Mouse (Mus musculus) hindbrain, embryonic 12.5 days (tissue): Measurements from ENCODE around the gene Patz1. TPM values are rescaled to one million over a fixed set of nuclear protein-coding genes. Genes with fewer than 3 reads are reported as not detected.

Experiments used
- ATAC-seq: fragments of 200-750 bp; cut with Nextera tagmentation; 2 replicates; pipeline ENCODE4 v1.8.0; 2017; ENCODE audit warnings: moderate TSS enrichment; ENCODE audit not compliant: low FRiP score
- H3K27ac ChIP-seq: fragments of 300-500 bp; sonication (generic); 2 replicates; pipeline ENCODE4 v1.5.1; 2016; ENCODE audit warnings: mild to moderate bottlenecking
- H3K27me3 ChIP-seq: fragments of 300-500 bp; sonication (generic); 2 replicates; pipeline ENCODE4 v1.6.1; 2016; ENCODE audit warnings: mild to moderate bottlenecking
- H3K36me3 ChIP-seq: fragments of 300-500 bp; sonication (generic); 2 replicates; pipeline ENCODE4 v1.6.1; 2016; ENCODE audit warnings: mild to moderate bottlenecking
- H3K4me1 ChIP-seq: fragments of 300-500 bp; sonication (generic); 2 replicates; pipeline ENCODE4 v1.6.1; 2016
- H3K4me2 ChIP-seq: fragments of 300-500 bp; sonication (generic); replicated peaks from 2 replicates; pipeline ENCODE4 v1.6.1; 2016; ENCODE audit warnings: mild to moderate bottlenecking
- H3K4me3 ChIP-seq: fragments of 300-500 bp; sonication (generic); 2 replicates; pipeline ENCODE4 v1.5.1; 2016; ENCODE audit warnings: mild to moderate bottlenecking
- H3K9ac ChIP-seq: fragments of 300-500 bp; sonication (generic); 2 replicates; pipeline ENCODE4 v1.6.1; 2016; ENCODE audit warnings: mild to moderate bottlenecking, moderate library complexity
- H3K9me3 ChIP-seq: fragments of 300-500 bp; sonication (generic); replicated peaks from 2 replicates; pipeline ENCODE4 v1.6.1; 2016; ENCODE audit warnings: mild to moderate bottlenecking
- WGBS: fragments of 180-500 bp; shearing (Covaris S2); methylation state at CpG from one replicate; pipeline ENCODE4 v1.1.7; 2016; 5-methylcytosine and 5-hydroxymethylcytosine counted together
- polyA plus RNA-seq: library from polyadenylated mRNA; unstranded; fragments of >200 nt; fragmentation: Nextera tagmentation; extraction: Ambion mirVana; gene quantifications from 2 replicates; pipeline ENCODE4 v1.2.1, GENCODE M21; 2016

The Patz1 gene
- polyA plus RNA-seq, 1 experiment from 2014 or later, result 119 TPM

DNA sequence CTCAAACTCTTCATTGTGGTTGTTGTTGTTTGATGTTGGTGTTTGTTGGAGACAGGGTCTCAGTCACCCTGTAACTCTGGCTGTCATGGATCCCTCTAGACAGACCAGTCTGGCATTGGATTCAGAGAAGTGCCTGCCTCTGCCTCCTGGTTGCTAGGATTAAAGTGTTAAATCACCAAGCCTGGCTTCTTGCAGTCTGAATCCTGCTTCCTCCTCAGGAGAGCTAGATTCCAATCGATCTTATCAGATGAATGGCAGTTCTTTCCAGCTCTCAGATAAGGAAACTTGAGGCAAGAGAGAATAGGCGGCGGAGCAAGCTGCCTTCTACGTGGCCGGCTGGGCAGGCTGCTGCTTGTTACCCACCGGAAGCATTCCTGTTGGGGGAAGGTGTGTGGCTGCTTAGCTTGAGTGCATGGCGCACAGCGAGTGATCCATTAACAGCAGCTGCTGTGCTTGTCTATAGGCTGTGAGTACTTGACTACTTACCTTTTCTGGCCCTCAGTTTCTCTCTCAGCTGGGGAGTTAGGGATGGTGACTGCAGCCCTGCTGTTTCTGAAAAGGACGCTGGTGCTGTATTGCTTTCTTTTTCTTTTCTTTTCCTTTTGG, 46.1 kb downstream of the Patz1 start:
- Histone ChIP-seq H3K27me3 (peaks cover 5% of the 10 kb centered on the region; the same call in 1 of the 2 replicates), H3K4me1 (peaks cover 44% of the 10 kb centered on the region), H3K9ac (no peak overlapping the region), H3K4me3 (no peak overlapping the region), H3K4me2 (no peak overlapping the region), H3K9me3 (no peaks in the 10 kb centered on the region), H3K36me3 (no peaks in the 10 kb centered on the region), H3K27ac (no peak overlapping the region)
- ATAC-seq, result no peak
- 30% methylated on average over 9 of the region's 9 CpGs for WGBS

DNA sequence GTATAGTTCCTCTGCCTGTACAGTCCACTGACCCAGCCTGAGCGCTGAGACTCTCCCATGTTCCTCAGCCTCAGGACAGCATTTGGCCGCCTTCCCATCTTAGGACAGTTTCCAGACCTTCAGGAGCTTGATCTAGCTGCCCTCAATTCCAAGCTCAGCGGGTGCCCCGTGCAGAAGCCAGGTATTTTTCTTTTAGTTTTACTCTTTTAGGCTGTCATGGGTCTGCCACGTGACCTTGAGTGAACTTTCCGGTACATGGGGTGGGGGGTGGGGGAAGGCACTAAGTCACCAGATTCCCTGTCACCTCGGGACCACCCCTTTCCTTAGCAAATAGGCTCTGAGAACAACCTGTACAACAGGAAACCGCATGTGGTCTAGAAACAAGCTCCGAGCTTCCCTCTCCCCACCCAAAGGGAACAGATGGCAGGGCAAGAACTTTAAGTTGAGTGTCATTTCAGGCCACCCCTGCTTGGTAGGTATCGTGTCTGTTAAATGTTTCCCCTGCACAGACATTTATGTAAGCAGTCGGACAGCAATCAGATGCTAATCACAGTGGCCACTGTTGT, 47.1 kb downstream of the Patz1 start:
- Histone ChIP-seq H3K4me2 (no peak overlapping the region), H3K27me3 (peaks cover 5% of the 10 kb centered on the region; the same call in 1 of the 2 replicates), H3K4me3 (no peak overlapping the region), H3K27ac (no peak overlapping the region), H3K36me3 (no peaks in the 10 kb centered on the region), H3K9ac (no peak overlapping the region), H3K9me3 (no peaks in the 10 kb centered on the region), H3K4me1 (peaks cover 40% of the 10 kb centered on the region)
- WGBS, result 47% methylated on average over 11 of the region's 11 CpGs
- no peak for ATAC-seq

GRCm38 (mm10) chr11:3336602-3337001, 47.9 kb downstream of the Patz1 start:
- H3K4me2 ChIP-seq, result no peak overlapping the region
- WGBS, result 52% methylated on average over 3 of the region's 3 CpGs
- H3K27ac ChIP-seq, result peak overlapping the region; percentile 84
- peaks cover 3% of the 10 kb centered on the region; the same call in 1 of the 2 replicates for H3K36me3 ChIP-seq
- peak overlapping the region; percentile 40; the same call in 1 of the 2 replicates for H3K9ac ChIP-seq
- peaks cover 39% of the 10 kb centered on the region for H3K4me1 ChIP-seq
- no peak overlapping the region for H3K4me3 ChIP-seq
- peaks cover 5% of the 10 kb centered on the region; the same call in 1 of the 2 replicates for H3K27me3 ChIP-seq
- no peak for ATAC-seq
- no peaks in the 10 kb centered on the region for H3K9me3 ChIP-seq

- 5% methylated on average over 12 of the region's 12 CpGs for WGBS
- no peak overlapping the region for H3K4me3 ChIP-seq
These were observed 48.7 kb downstream of the Patz1 start for GRCm38 (mm10) chr11:3337173-3337955.

DNA sequence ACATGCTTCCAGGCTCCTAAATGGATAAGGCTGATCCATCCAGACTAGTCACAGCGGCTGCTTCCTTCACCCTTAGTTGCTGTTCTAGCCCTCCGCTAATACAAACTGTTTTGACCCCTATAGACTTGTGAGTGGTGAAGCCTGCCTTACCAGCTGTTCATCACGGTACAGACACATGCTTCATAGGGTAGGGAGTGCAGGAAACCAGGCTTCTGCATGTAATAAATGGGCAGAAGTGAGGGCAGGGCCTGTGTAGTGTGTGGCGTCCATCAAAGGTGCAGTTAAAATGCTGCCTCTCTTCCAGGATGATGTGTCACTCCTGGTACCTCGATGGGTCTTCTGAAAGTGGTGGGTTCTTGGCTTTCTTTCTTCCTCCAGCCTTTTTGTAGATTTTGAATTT, 49.3 kb downstream of the Patz1 start:
- peaks cover 3% of the 10 kb centered on the region; the same call in 1 of the 2 replicates for H3K27me3 ChIP-seq
- no peaks in the 10 kb centered on the region for H3K9me3 ChIP-seq
- ATAC-seq, result peak; percentile 55
- peak overlapping the region; percentile 84 for H3K27ac ChIP-seq
- H3K4me1 ChIP-seq, result peaks cover 28% of the 10 kb centered on the region
- H3K9ac ChIP-seq, result no peak overlapping the region
- peaks cover 14% of the 10 kb centered on the region for H3K36me3 ChIP-seq
- no peak overlapping the region for H3K4me2 ChIP-seq
- WGBS, result 48% methylated on average over 5 of the region's 5 CpGs
- no peak overlapping the region for H3K4me3 ChIP-seq

More at GRCm38 (mm10) chr11:3337173-3337955, 48.7 kb downstream of the Patz1 start:
- peaks cover 5% of the 10 kb centered on the region; the same call in 1 of the 2 replicates for H3K27me3 ChIP-seq
- peak overlapping the region; percentile 17; the same call in 1 of the 2 replicates for H3K4me2 ChIP-seq
- H3K9me3 ChIP-seq, result no peaks in the 10 kb centered on the region
- H3K4me1 ChIP-seq, result peaks cover 33% of the 10 kb centered on the region
- H3K9ac ChIP-seq, result peak overlapping the region; percentile 40
- peak; percentile 78 for ATAC-seq
- H3K27ac ChIP-seq, result peak overlapping the region; percentile 84
- peaks cover 10% of the 10 kb centered on the region for H3K36me3 ChIP-seq

DNA sequence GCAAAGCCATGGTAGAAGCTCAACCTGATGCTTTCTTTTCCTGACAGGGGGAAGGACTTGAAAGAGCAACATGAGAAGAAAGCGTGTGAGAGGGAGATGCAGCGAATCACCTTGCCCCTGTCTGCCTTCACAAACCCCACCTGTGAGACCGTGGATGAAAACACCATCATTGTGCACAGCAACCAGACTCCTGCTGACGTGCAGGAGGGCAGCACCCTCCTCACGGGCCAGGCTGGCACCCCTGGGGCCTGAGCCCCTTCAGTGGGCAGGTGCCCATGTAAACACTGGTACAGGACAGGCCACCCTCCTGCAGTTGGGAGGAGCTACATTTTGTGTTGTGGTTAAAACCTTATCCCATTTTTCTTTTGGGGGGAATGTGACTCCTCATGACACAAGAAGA, 52.8 kb downstream of the Patz1 start:
- Histone ChIP-seq H3K4me2 (no peak overlapping the region), H3K36me3 (peaks cover 49% of the 10 kb centered on the region), H3K9me3 (no peaks in the 10 kb centered on the region), H3K27me3 (no peaks in the 10 kb centered on the region), H3K9ac (no peak overlapping the region), H3K27ac (no peak overlapping the region), H3K4me3 (no peak overlapping the region), H3K4me1 (peaks cover 16% of the 10 kb centered on the region)
- WGBS, result 76% methylated on average over 5 of the region's 5 CpGs
- no peak for ATAC-seq

- no peaks in the 10 kb centered on the region for H3K9me3 ChIP-seq
- H3K4me2 ChIP-seq, result no peak overlapping the region
- peaks cover 17% of the 10 kb centered on the region for H3K4me1 ChIP-seq
- H3K4me3 ChIP-seq, result no peak overlapping the region
- H3K9ac ChIP-seq, result no peak overlapping the region
- H3K27me3 ChIP-seq, result no peaks in the 10 kb centered on the region
- peaks cover 76% of the 10 kb centered on the region for H3K36me3 ChIP-seq
- no peak overlapping the region for H3K27ac ChIP-seq
- ATAC-seq, result no peak
- 87% methylated on average over 3 of the region's 3 CpGs for WGBS
These were observed 56.2 kb downstream of the Patz1 start for GRCm38 (mm10) chr11:3344916-3345315.

DNA sequence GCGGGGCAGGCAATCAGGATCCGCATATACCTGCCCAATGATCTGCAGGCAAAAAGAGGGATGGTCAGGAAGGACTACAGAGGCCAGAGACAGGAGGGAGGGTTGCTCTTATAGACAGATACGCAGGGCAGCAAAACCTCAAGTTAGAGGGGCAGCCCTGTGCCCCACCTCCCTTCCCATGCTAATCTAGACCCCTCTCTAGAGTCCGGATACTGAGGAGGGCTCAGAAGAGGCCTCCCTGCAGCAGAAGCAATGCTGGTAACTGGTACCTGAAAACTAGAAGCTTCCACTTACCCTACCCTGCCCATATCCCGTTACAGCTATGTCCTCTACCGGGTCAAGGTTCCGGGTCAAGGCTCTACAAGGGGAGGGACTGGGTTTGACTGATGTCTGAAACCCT, 57.7 kb downstream of the Patz1 start:
- Histone ChIP-seq H3K9ac (no peak overlapping the region), H3K4me2 (no peak overlapping the region), H3K27me3 (no peaks in the 10 kb centered on the region), H3K27ac (no peak overlapping the region), H3K9me3 (no peaks in the 10 kb centered on the region), H3K4me3 (no peak overlapping the region), H3K4me1 (peaks cover 17% of the 10 kb centered on the region), H3K36me3 (peaks cover 89% of the 10 kb centered on the region)
- ATAC-seq, result no peak
- WGBS, result 93% methylated on average over 7 of the region's 7 CpGs

DNA sequence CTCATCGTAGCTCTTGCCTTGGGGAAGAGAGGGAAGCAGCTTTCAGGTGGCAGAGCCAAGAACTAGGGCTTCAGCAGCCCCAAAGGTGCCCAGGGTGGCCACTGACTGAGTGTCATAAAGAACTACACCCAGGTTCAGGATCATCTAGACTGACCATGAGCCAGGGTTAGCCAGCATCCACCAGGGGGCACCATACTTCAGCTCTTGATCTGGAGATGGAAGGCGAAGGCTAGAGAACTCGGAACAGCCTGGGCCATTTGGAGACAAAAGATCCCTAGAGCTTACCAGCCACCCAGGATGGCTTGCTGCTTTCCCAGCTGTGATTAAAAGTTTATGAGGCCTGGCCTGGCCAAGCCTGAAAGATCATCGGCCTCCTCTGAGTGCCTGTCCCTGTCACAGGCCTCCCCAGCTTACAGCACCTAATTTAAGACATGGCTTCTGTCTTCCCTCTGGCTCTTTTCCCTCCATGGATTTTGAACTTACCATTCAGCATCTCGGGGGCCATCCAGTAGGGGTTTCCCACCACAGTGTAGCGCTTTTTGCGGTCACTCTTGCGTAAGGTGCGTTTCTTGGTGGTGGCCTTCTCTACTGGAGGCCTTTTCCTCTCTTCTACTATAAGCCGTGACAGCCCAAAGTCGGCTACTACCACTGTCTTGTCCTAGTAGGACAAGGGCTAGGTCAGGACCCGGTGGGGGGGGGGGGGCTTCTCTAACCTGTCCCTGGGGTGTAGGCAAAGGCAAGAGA, 58.6 kb downstream of the Patz1 start:
- H3K27ac ChIP-seq, result 0 out of 2 replicates have a peak overlapping the region, but pooled peaks have one; percentile 40

GRCm38 (mm10) chr11:3347835-3348195, 59.1 kb downstream of the Patz1 start:
- no peak overlapping the region for H3K27ac ChIP-seq
- H3K9ac ChIP-seq, result no peak overlapping the region
- H3K4me2 ChIP-seq, result no peak overlapping the region
- no peaks in the 10 kb centered on the region for H3K27me3 ChIP-seq
- peaks cover 89% of the 10 kb centered on the region for H3K36me3 ChIP-seq
- ATAC-seq, result no peak
- no peak overlapping the region for H3K4me3 ChIP-seq
- H3K4me1 ChIP-seq, result peaks cover 17% of the 10 kb centered on the region
- H3K9me3 ChIP-seq, result no peaks in the 10 kb centered on the region

More for the DNA sequence above, 58.6 kb downstream of the Patz1 start:
- H3K4me3 ChIP-seq, result no peak overlapping the region
- WGBS, result 68% methylated on average over 12 of the region's 12 CpGs
- no peak overlapping the region for H3K4me2 ChIP-seq
- peaks cover 87% of the 10 kb centered on the region for H3K36me3 ChIP-seq
- ATAC-seq, result peak; percentile 67
- H3K4me1 ChIP-seq, result peaks cover 17% of the 10 kb centered on the region
- H3K27me3 ChIP-seq, result no peaks in the 10 kb centered on the region
- H3K9ac ChIP-seq, result no peak overlapping the region
- H3K9me3 ChIP-seq, result no peaks in the 10 kb centered on the region

DNA sequence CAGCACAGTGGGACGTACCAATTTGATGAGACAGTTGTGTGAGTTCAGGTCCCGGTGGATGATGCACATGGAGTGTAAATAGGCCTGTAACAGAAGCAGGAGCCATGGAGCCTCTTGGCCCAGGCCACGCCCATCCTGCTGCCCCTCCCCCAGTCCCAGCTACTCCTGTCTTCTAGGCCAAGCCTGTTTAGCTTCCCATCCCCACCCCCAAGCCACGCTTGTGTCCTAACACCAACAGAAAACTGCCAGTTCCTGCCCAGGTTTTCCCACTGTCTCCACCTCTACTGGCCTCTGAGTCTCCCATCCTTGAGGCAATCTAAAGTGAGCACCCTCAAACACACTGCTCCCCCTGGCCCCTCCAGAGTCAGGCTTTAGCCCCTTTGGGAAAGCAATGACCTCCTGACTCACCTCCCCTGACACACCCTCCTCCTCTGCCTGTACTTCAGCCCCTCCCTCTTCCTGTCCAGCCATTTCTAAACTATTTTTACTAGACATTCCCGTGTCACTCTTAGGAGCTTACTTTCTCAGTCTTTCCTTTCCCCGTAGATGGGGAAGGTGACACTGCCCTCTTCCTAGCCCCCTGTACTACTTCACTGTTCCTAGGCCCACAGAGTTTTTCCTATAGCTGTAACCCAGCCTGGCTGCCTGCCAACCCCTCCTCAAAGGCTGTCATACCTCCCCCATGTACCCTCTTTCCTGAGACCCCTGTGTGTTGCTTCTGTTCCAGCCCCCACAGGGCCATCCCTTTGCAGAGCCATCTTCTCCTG, 60.1 kb downstream of the Patz1 start:
- peaks cover 89% of the 10 kb centered on the region for H3K36me3 ChIP-seq
- ATAC-seq, result no peak
- H3K4me2 ChIP-seq, result no peak overlapping the region
- peaks cover 17% of the 10 kb centered on the region for H3K4me1 ChIP-seq
- 43% methylated on average over 6 of the region's 6 CpGs for WGBS
- no peak overlapping the region for H3K4me3 ChIP-seq
- no peaks in the 10 kb centered on the region for H3K27me3 ChIP-seq
- H3K9me3 ChIP-seq, result no peaks in the 10 kb centered on the region
- no peak overlapping the region for H3K27ac ChIP-seq
- no peak overlapping the region for H3K9ac ChIP-seq
